Mouse (Mus musculus) liver, adult (tissue): ENCODE measurements around the gene Casp8ap2.
A peak's percentile ranks its signal among the peaks of the same experiment; 100 is the strongest.

Experiments used
- GATA4 ChIP-seq: IDR thresholded peaks from 2 replicates; pipeline ENCODE4 v1.6.1; 2014; ENCODE audit warnings: mild to moderate bottlenecking, low read length; ENCODE audit not compliant: insufficient replicate concordance

Casp8ap2 gene

GRCm38 (mm10) chr4:32621637-32622036 lies 6.4 kb downstream of the Casp8ap2 start:
- TF ChIP-seq GATA4, result no peak

- peak; percentile 25; the same call in 1 of the 2 replicates for TF ChIP-seq GATA4
These were observed 36.4 kb downstream of the Casp8ap2 start for GRCm38 (mm10) chr4:32651669-32652068.

- TF ChIP-seq GATA4, result no peak
These were observed 41.1 kb downstream of the Casp8ap2 start for GRCm38 (mm10) chr4:32656146-32656904.

GRCm38 (mm10) chr4:32656918-32657662 lies 41.8 kb downstream of the Casp8ap2 start, which contains the start of gene Mdn1:
Mdn1 (plus strand) TSS chr4:32657119.
- TF ChIP-seq GATA4, result peak; percentile 19; the same call in 1 of the 2 replicates

- no peak for TF ChIP-seq GATA4
These were observed 50.6 kb downstream of the Casp8ap2 start for GRCm38 (mm10) chr4:32665843-32666242.

- no peak for TF ChIP-seq GATA4
These were observed 53.0 kb downstream of the Casp8ap2 start for GRCm38 (mm10) chr4:32668291-32668690.

- TF ChIP-seq GATA4, result no peak
These were observed 54.6 kb downstream of the Casp8ap2 start for GRCm38 (mm10) chr4:32669825-32670224.

- no peak for TF ChIP-seq GATA4
These were observed 58.8 kb downstream of the Casp8ap2 start for GRCm38 (mm10) chr4:32674025-32674424.

GRCm38 (mm10) chr4:32677471-32677870 lies 62.2 kb downstream of the Casp8ap2 start:
- no peak for TF ChIP-seq GATA4

- no peak for TF ChIP-seq GATA4
These were observed 65.6 kb downstream of the Casp8ap2 start for GRCm38 (mm10) chr4:32680843-32681242.

GRCm38 (mm10) chr4:32682471-32682870 lies 67.2 kb downstream of the Casp8ap2 start:
- TF ChIP-seq GATA4, result no peak

- TF ChIP-seq GATA4, result no peak
These were observed 67.9 kb downstream of the Casp8ap2 start for GRCm38 (mm10) chr4:32683061-32683582.
